Mouse (Mus musculus) MEL (cell line): ENCODE data around the gene Mmp23.

Experiments
- CTCF ChIP-seq, 3 experiments: IDR thresholded peaks in 2 of 3; conservative IDR thresholded peaks in 1 of 3; 2 replicates each; pipeline ENCODE4 v1.5.1; 2011 to 2012; ENCODE audit warnings: low read length in 3 of 3, low read depth in 2 of 3, mild to moderate bottlenecking in 2 of 3, improper control_type of control experiment in 1 of 3, inconsistent platforms in 1 of 3, mixed read lengths in 1 of 3, moderate library complexity in 1 of 3; ENCODE audit not compliant: control insufficient read depth in 1 of 3, insufficient read depth in 1 of 3, poor library complexity in 1 of 3, severe bottlenecking in 1 of 3
- POLR2A ChIP-seq, 2 experiments: IDR thresholded peaks; 2 replicates each; pipeline ENCODE4 v1.6.1; 2011 to 2012; ENCODE audit warnings: low read length in 2 of 2, mild to moderate bottlenecking in 2 of 2, control low read depth in 1 of 2, improper control_type of control experiment in 1 of 2, low read depth in 1 of 2, moderate library complexity in 1 of 2; ENCODE audit not compliant: control insufficient read depth in 1 of 2, insufficient read depth in 1 of 2, poor library complexity in 1 of 2
- USF2 ChIP-seq, 2 experiments: IDR thresholded peaks; 2 replicates each; pipeline ENCODE4 v1.6.1; 2011 to 2012; ENCODE audit warnings: improper control_type of control experiment in 2 of 2, low read length in 2 of 2, borderline replicate concordance in 1 of 2, inconsistent platforms in 1 of 2, low read depth in 1 of 2, mild to moderate bottlenecking in 1 of 2; ENCODE audit not compliant: insufficient read depth in 1 of 2
- ZKSCAN1 ChIP-seq: IDR thresholded peaks from 2 replicates; pipeline ENCODE4 v1.6.1; 2012; ENCODE audit warnings: low read depth, mild to moderate bottlenecking, inconsistent platforms, low read length, improper control_type of control experiment, moderate library complexity

DNA sequence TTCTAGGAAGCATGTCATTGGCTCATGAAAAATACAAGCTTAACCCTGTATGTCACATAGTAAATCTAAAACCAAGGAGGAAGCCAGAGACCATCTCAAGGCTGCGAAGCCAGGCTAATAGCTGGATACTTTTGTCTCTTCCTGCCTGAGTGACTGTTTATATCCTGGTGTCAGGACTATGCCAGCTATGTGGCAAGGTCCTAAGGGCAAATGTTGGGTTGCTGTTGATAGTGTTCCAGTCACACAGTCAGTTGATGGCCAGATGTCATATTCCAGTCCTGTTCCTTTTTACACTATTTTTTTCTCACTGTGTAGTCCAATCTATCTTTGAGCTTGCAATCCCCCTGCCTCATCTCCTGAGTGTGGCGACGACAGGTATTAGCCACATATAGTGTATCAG, 39.9 kb downstream of the Mmp23 start:
- TF ChIP-seq CTCF (IDR thresholded peaks at IDR 0.05 in 2 of 3, conservative IDR thresholded peaks at IDR 0.05 in 1 of 3; ENCODE audit: control insufficient read depth in 1 of 3, insufficient read depth in 1 of 3, low read depth in 2 of 3, low read length in 3 of 3, poor library complexity in 1 of 3, severe bottlenecking in 1 of 3) = no peak
- no peak for TF ChIP-seq USF2 (IDR thresholded peaks at IDR 0.05; ENCODE audit: borderline replicate concordance in 1 of 2, insufficient read depth in 1 of 2, low read depth in 1 of 2, low read length in 2 of 2)
- no peak for TF ChIP-seq ZKSCAN1
- no peak for TF ChIP-seq POLR2A (IDR thresholded peaks at IDR 0.05; ENCODE audit: control insufficient read depth in 1 of 2, insufficient read depth in 1 of 2, low read depth in 1 of 2, low read length in 2 of 2, poor library complexity in 1 of 2)
